Mouse (Mus musculus): ENCODE data around the gene Csf3.

DNA sequence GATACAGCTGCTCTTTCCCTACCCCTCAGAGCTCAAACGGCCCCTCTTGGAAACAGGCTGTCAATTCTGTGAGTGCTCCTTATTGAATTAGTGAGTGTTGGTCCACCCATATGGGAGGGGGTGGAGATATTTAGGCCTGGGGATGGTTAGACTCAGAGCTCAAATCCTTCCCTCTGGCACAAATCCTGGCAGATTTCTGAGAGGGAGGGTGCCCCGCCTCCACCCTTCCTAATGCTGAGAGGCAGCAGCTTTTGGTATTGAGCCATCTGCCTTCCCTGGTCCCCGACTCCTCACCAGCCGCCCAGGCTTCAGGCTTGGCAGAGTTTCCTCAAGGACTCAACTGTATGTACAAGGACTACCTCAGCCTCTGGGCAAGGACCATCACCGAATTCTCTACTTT is 30.1 kb downstream of the Csf3 start:
- TF ChIP-seq FLI1 (IDR thresholded peaks at IDR 0.05; ENCODE audit: low read length) = no peak
- no peak for TF ChIP-seq GATA1 (IDR thresholded peaks at IDR 0.05; ENCODE audit: borderline replicate concordance, low read length)

All from megakaryocyte, embryonic 14.5 days (primary cell).